Mouse (Mus musculus) heart, postnatal 14 days (tissue): ENCODE measurements around the gene Ruvbl1. TPM values are rescaled to one million over a fixed set of nuclear protein-coding genes. Genes with fewer than 3 reads are reported as not detected.

Source experiments
- DNase-seq, 2 experiments: peaks; one replicate each; pipeline ENCODE4 v3.0.0; 2021 to 2022
- intact Hi-C: fragments of 180-260 bp; cut with DNase I; formaldehyde crosslinking; loops from one replicate; pipeline ENCODE4 v1.15.1; 2025
- total RNA-seq, 2 experiments: library from RNA; stranded (reverse); gene quantifications; 2 replicates each; pipeline ENCODE4 v1.2.3; 2021

Gene Ruvbl1
- total RNA-seq, 2 experiments from 2014 or later = 18.7 to 18.9 TPM

DNA sequence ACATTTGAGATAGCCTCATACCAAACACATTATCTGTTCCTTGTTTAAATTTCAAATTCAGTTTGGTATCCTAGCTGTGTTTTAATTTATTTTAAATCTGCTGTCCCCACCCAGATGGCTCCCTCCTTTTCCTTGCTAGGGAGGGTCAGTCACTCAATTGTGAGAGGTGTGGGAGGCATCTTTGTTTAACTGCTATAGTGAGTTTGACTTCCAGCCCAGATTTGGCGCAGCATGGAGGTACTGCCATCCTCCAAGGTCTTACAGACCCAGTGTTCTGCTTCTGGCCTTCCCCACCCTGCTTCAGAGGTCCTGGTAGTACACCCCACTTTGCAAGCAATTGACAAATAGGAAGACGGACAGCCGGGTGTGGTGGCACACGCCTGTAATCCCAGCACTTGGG lies 58.8 kb downstream of the Ruvbl1 start:
- intact Hi-C loops = no loop called here
- DNase-seq = no peak

DNA sequence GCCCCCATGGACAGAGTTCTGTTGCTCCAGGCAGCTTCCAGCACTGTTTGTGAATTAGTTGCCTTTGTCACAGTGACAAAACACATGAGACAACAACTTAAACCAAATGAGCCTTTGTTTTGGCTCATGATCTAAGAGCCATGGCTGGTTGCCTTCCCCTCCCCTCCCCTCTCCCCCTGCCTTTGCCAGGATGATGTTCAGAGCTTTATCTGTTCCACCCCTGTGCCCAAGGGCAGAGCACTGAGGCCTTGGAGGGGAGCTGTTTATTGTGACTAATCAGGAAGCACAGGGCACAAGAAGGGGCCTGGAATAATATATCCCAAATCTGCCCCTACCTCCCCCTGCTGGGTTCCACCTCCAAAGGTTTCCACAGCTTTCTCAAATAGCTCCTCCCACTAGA lies 65.1 kb downstream of the Ruvbl1 start:
- DNase-seq = no peak
- intact Hi-C loops = no loop called here

DNA sequence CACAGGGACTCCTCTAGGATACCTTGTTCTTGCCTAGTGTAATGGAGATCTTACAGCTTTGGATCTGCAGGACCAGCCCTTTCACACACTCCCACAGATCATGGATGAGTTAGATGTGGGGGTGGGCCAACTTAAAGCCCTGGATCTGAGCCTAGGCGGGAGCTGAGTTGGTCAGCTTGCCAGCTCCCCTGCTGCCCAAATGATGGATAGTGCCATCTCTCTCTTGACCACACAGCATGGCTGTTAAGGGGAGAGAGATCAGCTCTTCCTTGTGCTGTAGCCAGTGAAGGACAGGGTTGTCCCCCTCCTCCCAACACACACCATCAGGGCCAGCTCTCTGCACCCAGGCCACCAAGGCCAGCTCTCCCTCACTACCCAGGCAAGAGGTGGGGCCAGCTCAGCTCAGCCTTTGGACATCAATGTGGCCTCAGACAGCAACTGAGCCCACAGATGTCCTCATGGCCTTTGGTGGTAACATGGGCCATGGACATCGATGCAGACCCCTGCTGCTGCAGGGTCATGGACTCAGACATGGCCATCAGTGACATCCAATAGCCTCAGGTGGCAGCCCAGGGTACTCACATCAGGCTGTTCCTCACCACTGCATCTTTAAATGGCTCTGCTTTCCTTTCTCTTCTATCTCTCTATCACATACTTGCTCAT lies 75.0 kb downstream of the Ruvbl1 start:
- DNase-seq = no peak
- intact Hi-C loops = no loop called here

DNA sequence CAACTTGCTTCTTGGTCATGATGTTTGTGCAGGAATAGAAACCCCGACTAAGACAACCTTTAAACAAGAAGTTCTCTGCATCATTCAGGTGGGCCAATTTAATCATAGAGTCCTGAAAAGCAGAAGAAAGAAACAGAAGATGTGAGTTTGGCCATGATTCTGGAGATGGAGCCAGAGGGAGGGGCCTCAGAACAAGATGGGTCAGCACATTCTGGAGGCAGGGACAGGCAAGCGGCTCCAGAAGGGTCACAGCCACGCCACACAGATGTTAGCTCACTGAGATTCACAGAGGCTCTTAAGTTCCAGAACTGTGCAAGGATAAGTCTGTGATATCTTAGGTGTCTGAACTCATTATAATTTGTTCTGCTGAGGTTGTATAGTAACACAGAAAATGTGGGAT lies 79.0 kb downstream of the Ruvbl1 start:
- intact Hi-C loops = no loop called here

DNA sequence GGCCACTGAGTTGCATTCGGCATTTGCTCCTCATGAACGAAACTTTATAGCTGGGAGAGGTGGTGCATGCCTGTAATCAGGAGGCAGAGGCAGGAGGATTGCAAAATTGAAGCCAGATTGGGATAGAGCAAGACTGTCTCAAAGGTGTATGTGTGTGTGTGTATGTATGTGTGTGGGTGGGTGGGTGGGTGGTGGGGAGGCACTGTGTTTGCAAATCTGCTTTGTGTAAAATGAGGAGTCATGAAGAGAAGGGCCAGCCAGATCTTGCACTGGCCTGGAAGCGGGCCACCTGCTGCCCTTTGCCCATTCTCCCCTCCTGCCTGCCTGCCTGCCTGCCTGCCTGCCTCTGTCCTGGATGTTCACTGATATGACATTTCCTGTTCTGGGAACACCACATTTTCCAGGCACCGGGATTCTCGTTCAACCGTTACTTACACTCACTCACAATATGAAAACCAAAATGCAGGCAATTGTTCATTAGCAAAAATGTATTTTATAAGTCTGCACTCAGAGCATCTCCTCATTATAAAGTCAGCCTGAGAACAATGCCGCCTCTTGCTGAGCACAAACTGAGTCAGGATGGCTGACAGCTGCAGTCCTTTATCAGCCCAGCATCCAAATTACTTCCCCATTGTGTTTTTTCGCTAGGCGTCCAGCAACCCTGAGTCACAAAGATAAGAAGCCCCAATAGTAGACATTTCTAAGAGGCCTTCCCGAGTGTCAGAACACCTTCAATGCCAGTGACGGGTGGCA lies 79.6 kb downstream of the Ruvbl1 start:
- no peak for DNase-seq
- intact Hi-C loops = loop anchor here (5.0 kb wide), 1 partner anchor 347 kb away; no protein-coding TSS in a partner anchor

More for the DNA sequence above, 79.0 kb downstream of the Ruvbl1 start:
- no peak for DNase-seq

DNA sequence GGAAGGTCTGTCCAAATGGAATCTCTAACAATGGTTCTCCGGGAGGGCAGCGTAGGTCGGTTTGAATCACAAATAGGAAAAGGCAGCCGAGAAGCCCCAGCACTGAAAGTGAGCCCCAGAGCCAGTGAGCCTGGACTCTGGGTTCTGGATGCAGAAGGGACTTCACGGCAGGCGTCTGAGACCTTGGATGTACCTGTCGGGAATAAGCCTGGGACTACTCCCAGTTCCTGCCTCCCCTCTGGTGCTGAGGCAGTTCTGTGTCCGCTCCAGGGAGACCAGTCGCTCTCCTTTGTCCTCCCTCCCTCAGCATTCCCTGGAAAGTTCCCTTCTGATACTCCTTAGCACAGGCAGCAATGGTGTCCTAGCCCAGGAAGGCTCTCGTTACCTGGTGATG lies 80.2 kb downstream of the Ruvbl1 start:
- no peak for DNase-seq
- intact Hi-C loops = loop anchor here (5.0 kb wide), 1 partner anchor 347 kb away; no protein-coding TSS in a partner anchor

Other genes with a start within 250 kb of the Ruvbl1 start
- not detected for gene Dnajb8, start 243.1 kb upstream of the Ruvbl1 start, total RNA-seq
- gene Eefsec, start 18.9 kb upstream of the Ruvbl1 start, total RNA-seq = 1 to 10 TPM; 9.0 to 9.5 TPM
- gene Sec61a1, start 53.5 kb downstream of the Ruvbl1 start, total RNA-seq = 10 to 100 TPM; 62.0 to 64.2 TPM
- 10 to 100 TPM; 32.7 to 36.1 TPM for gene Kbtbd12, start 172.5 kb downstream of the Ruvbl1 start, total RNA-seq